Mouse (Mus musculus): Measurements from ENCODE around the gene Tjp3. TPM values are rescaled to one million over a fixed set of nuclear protein-coding genes. Genes with fewer than 3 reads are reported as not detected.

Tjp3 gene
- polyA plus RNA-seq, 1 experiment, result 0.01 TPM

DNA sequence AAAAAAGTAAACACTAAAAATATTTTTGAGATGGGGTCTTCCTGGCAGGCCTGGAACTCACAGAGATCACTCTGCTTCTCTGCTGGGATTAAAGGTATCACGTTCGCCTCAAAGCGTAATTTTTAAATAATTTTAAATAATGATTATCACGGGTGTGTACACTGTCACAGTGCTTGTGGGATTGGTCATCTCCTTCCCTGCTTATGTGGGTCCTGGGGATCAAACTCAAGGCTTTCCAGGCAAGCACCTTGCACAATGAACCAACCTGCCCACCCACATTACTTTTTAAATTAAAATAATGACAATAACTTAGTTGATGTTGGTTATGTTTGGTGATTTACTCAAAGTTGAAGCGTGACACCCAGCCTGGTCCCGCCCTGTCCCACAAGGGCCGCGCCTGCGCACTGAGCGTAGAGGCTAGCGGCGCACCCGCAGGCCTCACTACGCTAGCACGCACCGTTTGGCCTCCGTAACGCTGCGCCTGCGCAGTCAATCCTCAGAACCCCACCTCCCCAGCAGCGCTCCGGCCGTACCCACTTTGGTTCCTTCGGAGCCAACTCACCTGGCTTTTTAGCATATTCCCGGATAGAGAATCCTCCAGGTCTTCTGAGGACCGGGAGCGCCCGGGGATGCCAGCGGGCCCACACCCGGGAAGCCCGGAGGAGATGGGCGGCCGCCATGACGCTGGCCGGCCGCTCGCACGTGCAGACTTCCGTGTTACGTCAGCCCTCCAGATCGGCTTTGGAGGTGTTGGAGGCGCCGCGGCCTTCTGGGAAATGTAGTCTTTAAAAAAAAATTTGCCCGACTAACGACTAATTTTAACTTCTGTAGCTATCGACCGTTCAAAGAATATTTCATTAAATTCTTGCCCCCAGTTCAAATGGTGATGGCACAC lies 24.9 kb downstream of the Tjp3 start, which contains the start of the genes Mrpl54 and Apba3:
Gene Mrpl54, minus strand, starts transcription at position 724 of the 895 bp plus-strand sequence.
Gene Apba3, plus strand, starts transcription at position 750 of the 895 bp plus-strand sequence.
- TF ChIP-seq GATA1 (IDR thresholded peaks at IDR 0.05; ENCODE audit: low read length) (no peak), TAL1 (IDR thresholded peaks at IDR 0.05; ENCODE audit: low read length) (no peak)
- peaks cover 50% of the 10 kb centered on the region for H3K4me1 ChIP-seq (ENCODE audit: control insufficient read depth)
- peak within 1 kb of the TSS; percentile 76 for H3K4me3 ChIP-seq (replicated peaks)
- H3K9me3 ChIP-seq (ENCODE audit: control insufficient read depth, low read length), result no peaks in the 10 kb centered on the region
- H3K36me3 ChIP-seq (ENCODE audit: control insufficient read depth), result peaks cover 48% of the 10 kb centered on the region
- H3K27me3 ChIP-seq (ENCODE audit: control insufficient read depth), result no peaks in the 10 kb centered on the region

DNA sequence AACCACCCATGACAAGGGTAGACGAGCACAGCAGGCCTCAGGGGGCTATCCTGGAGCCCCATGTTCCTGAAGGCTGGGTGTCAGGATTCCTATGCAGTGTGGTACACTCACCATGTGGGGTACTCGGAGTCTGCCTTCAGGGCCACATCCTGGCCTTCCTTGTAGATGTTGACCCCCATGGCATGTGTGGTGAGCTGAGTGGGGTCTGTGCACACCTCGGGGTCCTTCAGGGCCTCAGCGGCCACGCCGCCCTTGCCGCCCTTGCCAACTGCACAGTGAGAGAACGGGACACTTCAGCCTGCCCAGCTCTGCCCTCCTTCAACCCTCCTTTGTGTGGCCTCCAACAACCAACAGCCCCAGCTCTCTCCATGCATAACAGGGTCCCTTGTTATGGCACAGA lies 25.8 kb downstream of the Tjp3 start:
- H3K36me3 ChIP-seq (ENCODE audit: control insufficient read depth), result peaks cover 39% of the 10 kb centered on the region
- H3K9me3 ChIP-seq (ENCODE audit: control insufficient read depth, low read length), result peaks cover 4% of the 10 kb centered on the region
- peaks cover 50% of the 10 kb centered on the region for H3K4me1 ChIP-seq (ENCODE audit: control insufficient read depth)
- H3K4me3 ChIP-seq (replicated peaks), result peak overlapping the region; percentile 76
- peaks cover 2% of the 10 kb centered on the region; the same call in 1 of the 2 replicates for H3K27me3 ChIP-seq (ENCODE audit: control insufficient read depth)
- TF ChIP-seq TAL1 (IDR thresholded peaks at IDR 0.05; ENCODE audit: low read length) (no peak), GATA1 (IDR thresholded peaks at IDR 0.05; ENCODE audit: low read length) (no peak)

- H3K4me3 ChIP-seq (replicated peaks), result no peak overlapping the region
- H3K4me1 ChIP-seq (ENCODE audit: control insufficient read depth), result peaks cover 23% of the 10 kb centered on the region
- TF ChIP-seq TAL1 (IDR thresholded peaks at IDR 0.05; ENCODE audit: low read length) (no peak), GATA1 (IDR thresholded peaks at IDR 0.05; ENCODE audit: low read length) (no peak)
- peaks cover 35% of the 10 kb centered on the region for H3K36me3 ChIP-seq (ENCODE audit: control insufficient read depth)
- peaks cover 44% of the 10 kb centered on the region for H3K27me3 ChIP-seq (ENCODE audit: control insufficient read depth)
- peaks cover 10% of the 10 kb centered on the region for H3K9me3 ChIP-seq (ENCODE audit: control insufficient read depth, low read length)
Measured at GRCm38 (mm10) chr10:81261025-81261424, 30.4 kb downstream of the Tjp3 start.

DNA sequence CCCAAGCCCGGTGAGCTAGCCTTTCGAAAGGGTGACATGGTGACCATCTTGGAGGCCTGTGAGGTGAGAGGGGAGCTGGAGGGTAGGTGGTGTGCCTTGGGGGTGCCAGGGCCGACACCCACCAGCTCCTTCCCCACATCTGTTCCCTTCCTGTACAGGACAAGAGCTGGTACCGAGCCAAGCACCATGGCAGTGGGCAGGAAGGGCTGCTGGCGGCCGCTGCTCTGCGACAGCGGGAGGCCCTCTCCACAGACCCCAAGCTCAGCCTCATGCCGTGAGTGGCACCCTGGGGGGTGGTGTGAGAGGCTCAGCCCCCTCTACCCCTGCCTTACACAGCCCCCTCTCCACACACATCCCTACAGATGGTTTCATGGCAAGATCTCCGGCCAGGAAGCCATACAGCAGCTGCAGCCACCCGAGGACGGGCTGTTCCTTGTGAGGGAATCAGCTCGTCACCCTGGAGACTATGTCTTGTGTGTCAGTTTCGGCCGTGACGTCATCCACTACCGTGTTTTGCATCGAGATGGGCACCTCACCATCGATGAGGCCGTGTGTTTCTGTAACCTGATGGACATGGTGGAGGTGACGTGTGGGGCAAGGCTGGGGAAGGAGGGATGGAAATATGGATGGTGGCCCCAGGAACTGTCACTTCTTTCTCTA lies 32.0 kb downstream of the Tjp3 start:
- H3K36me3 ChIP-seq (ENCODE audit: control insufficient read depth), result peaks cover 20% of the 10 kb centered on the region
- H3K27me3 ChIP-seq (ENCODE audit: control insufficient read depth), result peaks cover 57% of the 10 kb centered on the region
- H3K4me3 ChIP-seq (replicated peaks), result no peak overlapping the region
- peaks cover 6% of the 10 kb centered on the region; the same call in 1 of the 2 replicates for H3K4me1 ChIP-seq (ENCODE audit: control insufficient read depth)
- TF ChIP-seq GATA1 (IDR thresholded peaks at IDR 0.05; ENCODE audit: low read length), result no peak
- no peak for TF ChIP-seq TAL1 (IDR thresholded peaks at IDR 0.05; ENCODE audit: low read length)
- peaks cover 10% of the 10 kb centered on the region for H3K9me3 ChIP-seq (ENCODE audit: control insufficient read depth, low read length)

GRCm38 (mm10) chr10:81257158-81258039 lies 34.0 kb downstream of the Tjp3 start:
- TF ChIP-seq GATA1 (IDR thresholded peaks at IDR 0.05; ENCODE audit: low read length), result no peak
- TF ChIP-seq TAL1 (IDR thresholded peaks at IDR 0.05; ENCODE audit: low read length), result no peak
- Histone ChIP-seq H3K9me3 (ENCODE audit: control insufficient read depth, low read length) (peaks cover 10% of the 10 kb centered on the region), H3K27me3 (ENCODE audit: control insufficient read depth) (peaks cover 76% of the 10 kb centered on the region), H3K4me1 (ENCODE audit: control insufficient read depth) (peaks cover 2% of the 10 kb centered on the region; the same call in 1 of the 2 replicates), H3K36me3 (ENCODE audit: control insufficient read depth) (peaks cover under 1% of the 10 kb centered on the region; the same call in 1 of the 2 replicates), H3K4me3 (replicated peaks) (peak overlapping the region; percentile 19)

GRCm38 (mm10) chr10:81254886-81255285 lies 36.5 kb downstream of the Tjp3 start:
- H3K4me3 ChIP-seq (replicated peaks), result no peak overlapping the region
- no peaks in the 10 kb centered on the region for H3K36me3 ChIP-seq (ENCODE audit: control insufficient read depth)
- TF ChIP-seq GATA1 (IDR thresholded peaks at IDR 0.05; ENCODE audit: low read length), result no peak
- no peak for TF ChIP-seq TAL1 (IDR thresholded peaks at IDR 0.05; ENCODE audit: low read length)
- H3K27me3 ChIP-seq (ENCODE audit: control insufficient read depth), result peaks cover 80% of the 10 kb centered on the region
- H3K4me1 ChIP-seq (ENCODE audit: control insufficient read depth), result peaks cover 2% of the 10 kb centered on the region; the same call in 1 of the 2 replicates
- peaks cover 1% of the 10 kb centered on the region; the same call in 1 of the 2 replicates for H3K9me3 ChIP-seq (ENCODE audit: control insufficient read depth, low read length)

DNA sequence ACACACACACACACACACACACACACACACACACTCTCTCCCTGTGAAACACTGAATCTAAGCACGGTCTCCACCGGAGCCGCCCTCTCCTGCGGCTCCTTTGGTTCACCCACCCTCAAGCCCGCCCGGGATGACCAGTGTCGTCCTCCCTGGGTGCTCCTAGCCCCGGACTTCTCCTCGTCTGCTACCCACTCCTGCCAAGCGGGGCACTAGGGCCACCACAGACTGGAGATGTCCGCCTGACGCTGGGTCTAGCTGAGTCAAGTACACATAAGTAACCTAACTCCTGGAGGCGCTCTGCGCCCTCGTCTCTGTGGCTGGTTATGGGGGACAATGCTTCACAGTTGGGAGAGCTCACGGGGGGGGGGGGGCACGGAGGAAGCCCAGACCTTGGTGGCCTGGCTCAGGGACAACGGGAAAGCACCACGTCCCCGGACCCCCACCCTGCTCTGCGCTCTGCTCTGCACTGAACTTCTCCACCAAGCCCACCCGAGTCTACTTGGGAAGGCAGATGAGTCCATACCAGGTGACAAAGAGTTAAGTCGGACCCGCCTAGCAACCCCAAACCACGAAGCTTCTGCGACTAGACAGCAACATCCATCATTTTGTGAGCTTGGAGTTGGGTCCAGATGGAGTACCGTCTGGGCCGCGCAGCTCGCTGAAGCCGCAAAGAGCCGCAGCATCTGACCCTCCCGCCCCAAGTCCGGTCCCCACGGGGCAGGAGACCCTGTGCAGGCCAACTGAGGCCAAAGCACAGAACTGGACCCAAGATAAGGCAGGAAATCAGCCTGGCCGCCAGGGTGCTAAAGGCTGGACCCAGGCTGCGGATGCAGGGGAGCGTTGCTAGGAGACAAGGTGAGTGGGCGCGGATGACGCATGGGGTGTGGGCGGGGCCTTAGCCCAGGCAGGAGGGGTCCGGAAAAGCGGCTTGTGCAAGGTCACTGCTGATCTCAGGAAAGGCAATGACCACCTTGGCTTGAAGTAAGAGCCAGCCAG lies 38.7 kb downstream of the Tjp3 start, which contains the start of gene Matk:
Gene Matk, plus strand, starts transcription at position 512 of the 996 bp plus-strand sequence.
- Histone ChIP-seq H3K4me3 (replicated peaks) (no peak within 1 kb of the TSS), H3K27me3 (ENCODE audit: control insufficient read depth) (peaks cover 58% of the 10 kb centered on the region)
- TF ChIP-seq GATA1 (IDR thresholded peaks at IDR 0.05; ENCODE audit: low read length), result no peak
- TF ChIP-seq TAL1 (IDR thresholded peaks at IDR 0.05; ENCODE audit: low read length), result no peak

More for the DNA sequence above, 38.7 kb downstream of the Tjp3 start, which contains the start of gene Matk:
- H3K4me1 ChIP-seq (ENCODE audit: control insufficient read depth), result peaks cover 2% of the 10 kb centered on the region; the same call in 1 of the 2 replicates
- no peaks in the 10 kb centered on the region for H3K9me3 ChIP-seq (ENCODE audit: control insufficient read depth, low read length)
- H3K36me3 ChIP-seq (ENCODE audit: control insufficient read depth), result no peaks in the 10 kb centered on the region

Data from erythroblast, embryonic 14.5 days (primary cell).